Mouse (Mus musculus) skeletal muscle tissue, adult 2 months (tissue): ENCODE data around the gene Gm37240.
"Not testable (repeated sequence)": the region's sequence is repeated elsewhere in the genome, so short reads cannot be mapped to it uniquely, and the experiment has no call there.

Experiments used
- DNase-seq: peaks from one replicate; pipeline ENCODE4 v3.0.0-alpha.2; 2012; ENCODE audit warnings: low read depth, low spot score

Gene Gm37240

GRCm38 (mm10) chr3:84615050-84615855 lies 1272.1 kb downstream of the Gm37240 start:
- no peak for DNase-seq

GRCm38 (mm10) chr3:84610183-84610710 lies 1277.1 kb downstream of the Gm37240 start:
- DNase-seq: no peak

- DNase-seq: no peak
These were observed 1284.1 kb downstream of the Gm37240 start for GRCm38 (mm10) chr3:84603212-84603611.

GRCm38 (mm10) chr3:84602759-84603158 lies 1284.6 kb downstream of the Gm37240 start:
- DNase-seq: no peak

- DNase-seq: no peak
These were observed 1285.3 kb downstream of the Gm37240 start for GRCm38 (mm10) chr3:84601870-84602495.

- no peak for DNase-seq
These were observed 1288.6 kb downstream of the Gm37240 start for GRCm38 (mm10) chr3:84598756-84599155.

- no peak for DNase-seq
These were observed 1289.2 kb downstream of the Gm37240 start for GRCm38 (mm10) chr3:84597996-84598734.

GRCm38 (mm10) chr3:84595677-84596234 lies 1291.6 kb downstream of the Gm37240 start:
- DNase-seq: no peak

GRCm38 (mm10) chr3:84594894-84595676 lies 1292.2 kb downstream of the Gm37240 start:
- DNase-seq: no peak

- no peak for DNase-seq
These were observed 1294.0 kb downstream of the Gm37240 start, which contains the start of gene Tigd4 for GRCm38 (mm10) chr3:84593274-84593673. Gene Tigd4 (plus strand): TSS chr3:84593574.

- no peak for DNase-seq
These were observed 1300.6 kb downstream of the Gm37240 start for GRCm38 (mm10) chr3:84586736-84587135.

GRCm38 (mm10) chr3:84582913-84583276 lies 1304.4 kb downstream of the Gm37240 start:
- DNase-seq: no peak

- DNase-seq: peak; percentile 93
These were observed 1305.0 kb downstream of the Gm37240 start, which contains the start of gene Arfip1 for GRCm38 (mm10) chr3:84582023-84582912. Gene Arfip1 (minus strand): TSS chr3:84582625.

GRCm38 (mm10) chr3:84581696-84582022 lies 1305.7 kb downstream of the Gm37240 start:
- no peak for DNase-seq

- DNase-seq: no peak
These were observed 1306.6 kb downstream of the Gm37240 start for GRCm38 (mm10) chr3:84580716-84581115.

- no peak for DNase-seq
These were observed 1316.8 kb downstream of the Gm37240 start for GRCm38 (mm10) chr3:84570501-84570900.

- no peak for DNase-seq
These were observed 1317.7 kb downstream of the Gm37240 start for GRCm38 (mm10) chr3:84569587-84569986.

- DNase-seq: no peak
These were observed 1318.8 kb downstream of the Gm37240 start for GRCm38 (mm10) chr3:84568540-84568939.

GRCm38 (mm10) chr3:84563415-84563814 lies 1323.9 kb downstream of the Gm37240 start:
- no peak for DNase-seq

GRCm38 (mm10) chr3:84562911-84563310 lies 1324.4 kb downstream of the Gm37240 start:
- DNase-seq: not testable (repeated sequence)
